Mouse (Mus musculus) hindlimb bud, embryonic 11.5 days (tissue): ENCODE results near the gene Ddt.
"Not testable (repeated sequence)": the region's sequence is repeated elsewhere in the genome, so short reads cannot be mapped to it uniquely, and the experiment has no call there.

Experiments used
- DNase-seq: peaks from one replicate; pipeline ENCODE4 v3.0.0-alpha.2; 2012; ENCODE audit warnings: low read depth, low spot score; ENCODE audit errors: extremely low spot score

Gene Ddt

DNA sequence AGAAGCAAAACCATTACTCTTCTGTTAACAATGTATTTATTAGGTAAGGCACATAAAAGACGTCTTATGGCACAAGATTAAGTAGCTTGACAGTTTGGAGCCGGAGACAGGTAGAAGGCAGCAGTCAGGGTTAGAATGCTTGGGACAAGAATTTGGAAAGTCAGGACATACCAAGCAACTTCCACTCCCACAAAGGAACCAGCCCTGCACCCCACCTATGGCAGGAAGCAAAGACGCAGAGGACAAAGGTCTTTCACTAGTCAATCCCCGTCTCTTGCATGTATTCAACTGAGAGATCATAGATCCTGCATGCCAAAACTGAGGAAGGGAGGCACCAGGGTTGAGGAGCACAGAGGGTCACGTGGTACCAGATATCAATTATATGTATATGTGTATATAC lies 888 bp upstream of the Ddt start:
- DNase-seq: no peak

- not testable (repeated sequence) for DNase-seq
Observed at GRCm38 (mm10) chr10:75767756-75768155, 5.5 kb downstream of the Ddt start.

DNA sequence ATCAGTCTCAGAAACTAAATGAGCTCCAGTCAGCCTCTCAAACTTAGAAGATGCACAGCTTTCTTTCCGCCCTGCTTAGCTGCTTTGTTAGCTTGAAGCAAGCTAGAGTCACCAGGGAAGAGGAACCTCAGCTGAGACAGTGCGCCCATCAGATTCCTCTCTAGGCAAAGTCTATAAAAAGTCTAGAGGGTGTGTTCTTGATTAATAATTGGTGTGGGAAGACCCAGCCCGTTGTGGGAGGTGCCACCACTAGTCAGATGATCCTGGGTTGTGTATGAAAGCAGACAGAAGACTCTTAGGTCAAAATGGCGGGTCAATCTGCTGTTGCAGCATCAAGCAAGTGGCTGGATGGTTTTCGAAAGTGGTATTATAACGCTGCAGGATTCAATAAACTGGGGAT lies 6.4 kb downstream of the Ddt start:
- no peak for DNase-seq

GRCm38 (mm10) chr10:75764519-75765473 lies 8.4 kb downstream of the Ddt start:
- DNase-seq: peak; percentile 82

DNA sequence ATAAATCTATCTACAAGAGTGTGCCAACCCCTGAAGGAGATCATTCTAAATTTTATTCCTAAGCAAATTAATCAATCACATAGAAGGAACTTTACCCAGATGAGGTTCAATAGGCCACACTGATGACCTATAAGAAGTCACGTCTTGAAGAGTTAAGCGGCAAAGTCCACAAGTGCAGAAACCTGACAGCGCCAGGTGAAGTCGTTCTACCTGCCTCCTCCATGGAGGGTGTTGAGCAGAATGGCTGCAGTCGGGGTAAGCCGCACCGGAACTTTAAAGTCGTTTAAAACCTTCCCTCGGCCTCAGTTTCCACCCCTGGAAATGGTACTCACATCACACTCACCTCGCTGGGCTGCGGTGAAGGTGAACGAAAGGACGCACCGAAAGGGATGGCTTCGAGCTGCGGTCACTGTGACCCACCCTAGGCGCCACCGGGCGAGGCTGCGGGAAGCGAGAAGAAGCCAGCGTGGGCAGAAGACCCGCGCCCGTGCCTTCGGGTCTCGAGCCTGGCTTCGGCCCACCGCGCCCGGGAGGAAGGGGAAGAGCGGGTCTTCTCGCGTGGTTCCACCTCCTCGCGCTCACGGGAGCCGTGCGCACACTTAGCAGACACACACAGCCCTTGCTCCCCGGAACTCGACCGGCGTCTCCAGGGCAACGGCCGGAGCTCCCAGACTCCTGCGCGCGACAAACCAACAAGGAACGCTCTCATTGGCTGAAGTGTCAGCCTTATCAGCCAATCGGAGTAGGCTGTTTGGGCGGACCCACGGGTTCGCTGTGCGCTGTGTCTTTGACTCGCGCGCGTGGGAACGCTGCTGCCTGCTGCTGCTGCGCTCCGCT lies 9.3 kb downstream of the Ddt start, which contains the start of gene Cabin1:
Gene Cabin1 (minus strand): TSS at position 660 of the 837 bp plus-strand sequence.
- DNase-seq: peak; percentile 95

GRCm38 (mm10) chr10:75762413-75762812 lies 10.8 kb downstream of the Ddt start:
- no peak for DNase-seq

GRCm38 (mm10) chr10:75760311-75760710 lies 12.9 kb downstream of the Ddt start:
- DNase-seq: no peak

GRCm38 (mm10) chr10:75756719-75757118 lies 16.5 kb downstream of the Ddt start:
- DNase-seq: no peak

DNA sequence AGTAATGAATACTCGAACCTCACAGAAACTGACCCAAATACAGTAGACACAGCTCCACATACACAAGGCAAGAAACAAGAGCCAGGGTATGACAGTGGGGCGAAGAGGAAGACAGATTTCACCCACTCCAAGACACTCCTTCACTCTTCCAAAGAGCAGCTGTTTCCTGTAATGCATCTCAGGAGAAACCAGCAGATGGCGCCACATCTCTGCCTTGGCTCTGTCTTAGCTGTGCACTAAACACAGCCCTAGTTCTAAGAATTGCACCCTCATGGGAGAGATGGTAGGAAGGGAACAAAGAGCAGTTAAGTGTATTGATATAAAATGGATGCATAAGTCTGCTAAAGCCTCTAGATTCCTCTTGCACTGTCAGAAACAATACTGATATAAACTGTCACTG lies 29.2 kb downstream of the Ddt start:
- DNase-seq: peak; percentile 46

GRCm38 (mm10) chr10:75743369-75743768 lies 29.8 kb downstream of the Ddt start:
- no peak for DNase-seq

DNA sequence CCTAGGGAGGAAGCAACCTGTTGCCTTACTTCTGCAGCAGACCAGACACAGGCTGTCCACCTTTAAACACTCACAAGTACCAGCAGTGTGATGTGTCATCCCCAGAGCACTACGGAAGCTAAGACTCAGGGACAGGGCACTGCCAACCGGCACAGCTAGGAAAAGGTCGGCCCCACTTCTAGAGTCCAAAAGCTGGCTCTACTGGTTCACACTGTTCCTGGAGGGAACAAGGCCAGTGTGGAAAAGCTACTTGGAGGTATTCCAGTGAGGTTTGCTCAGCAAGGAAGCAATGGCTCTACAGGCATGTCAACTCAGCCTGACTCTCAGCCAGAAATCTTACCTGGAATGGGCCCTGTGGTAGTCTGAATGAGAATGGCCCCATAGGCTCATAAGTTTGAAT lies 32.3 kb downstream of the Ddt start:
- DNase-seq: no peak

DNA sequence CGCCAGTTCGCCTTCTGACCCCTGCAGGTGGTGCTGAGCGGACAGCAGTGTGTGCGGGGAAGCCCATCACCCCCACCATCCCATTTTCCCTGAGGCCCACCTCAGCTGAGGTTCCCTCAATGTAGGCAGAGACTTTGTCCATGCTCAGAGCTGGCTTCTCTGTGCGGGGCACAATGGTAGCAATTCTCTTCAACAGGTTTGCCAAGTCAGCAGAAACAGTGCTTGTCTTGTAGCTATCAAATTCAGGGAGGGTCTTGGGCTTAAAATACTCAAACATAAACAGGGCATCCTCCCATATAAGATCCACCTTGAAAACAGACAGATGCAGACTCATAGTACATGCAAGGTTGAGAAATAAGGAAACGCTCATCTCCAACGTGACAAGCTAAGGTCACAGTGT lies 47.8 kb downstream of the Ddt start:
- no peak for DNase-seq
